Mouse (Mus musculus) spleen, adult 2 months (tissue): Measurements from ENCODE around the gene Ifnar1.

Experiments used
- CTCF ChIP-seq: fragments of 200-500 bp; IDR thresholded peaks from 2 replicates; pipeline ENCODE4 v1.5.1; 2011; ENCODE audit warnings: mild to moderate bottlenecking, inconsistent platforms; ENCODE audit not compliant: insufficient read depth, insufficient read length, insufficient replicate concordance; ENCODE audit errors: extremely low read depth
- POLR2A ChIP-seq: fragments of 200-500 bp; IDR thresholded peaks from 2 replicates; pipeline ENCODE4 v1.6.1; 2011; ENCODE audit warnings: low read depth, low read length, inconsistent platforms

GRCm38 (mm10) chr16:91546391-91546835, 61.4 kb downstream of the Ifnar1 start:
- no peak; the same call in 1 of the 2 replicates for TF ChIP-seq POLR2A
- no peak for TF ChIP-seq CTCF
